Mouse (Mus musculus) monocyte, adult 5-6 weeks (primary cell): Measurements from ENCODE around the gene Csmd2. TPM values are rescaled to one million over a fixed set of nuclear protein-coding genes. Genes with fewer than 3 reads are reported as not detected.

ENCODE experiments used
- ATAC-seq: fragments of 153-309, 156-312 bp; replicated peaks from 2 replicates; pipeline ENCODE4 v1.8.0; 2017; ENCODE audit warnings: mild to moderate bottlenecking; ENCODE audit not compliant: low TSS enrichment, insufficient number of reproducible peaks, severe bottlenecking, poor library complexity, low FRiP score
- total RNA-seq: library from RNA; stranded (forward); fragments of 200-1000, 200-491, 200-594 nt; gene quantifications from 3 replicates; pipeline ENCODE4 v1.2.3, GENCODE M21; 2017

The Csmd2 gene
- total RNA-seq, 1 experiment from 2014 or later: not detected

DNA sequence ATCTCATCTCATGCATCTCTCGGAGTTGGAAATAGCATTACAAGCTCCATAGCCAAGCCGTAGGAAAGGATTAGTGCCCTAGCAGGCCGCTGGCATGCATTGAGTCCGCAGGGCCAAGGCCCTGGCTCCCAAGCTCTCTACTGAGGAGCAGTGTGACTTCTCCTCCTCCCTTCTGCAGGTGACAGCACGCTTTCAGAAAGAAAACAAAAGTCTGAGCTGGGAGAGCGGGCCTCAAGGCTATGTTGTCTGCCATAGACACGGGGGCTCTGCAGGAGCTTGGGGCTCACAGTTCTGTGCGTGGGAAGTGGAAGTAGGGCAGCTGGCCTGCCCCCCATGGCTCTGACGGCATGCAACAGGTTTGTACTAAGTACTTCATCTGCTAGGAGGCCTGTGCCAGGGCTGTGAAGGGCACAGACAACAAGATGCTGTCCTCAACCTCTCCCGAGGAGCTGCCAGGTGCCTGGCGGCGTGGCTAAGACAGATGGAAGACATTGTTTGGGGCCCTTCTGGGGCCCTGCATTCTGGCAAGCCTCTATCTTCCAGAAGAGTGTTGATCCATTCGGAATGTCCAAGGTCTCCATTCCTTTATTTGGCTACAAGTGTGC lies 230.4 kb downstream of the Csmd2 start:
- ATAC-seq: no peak

DNA sequence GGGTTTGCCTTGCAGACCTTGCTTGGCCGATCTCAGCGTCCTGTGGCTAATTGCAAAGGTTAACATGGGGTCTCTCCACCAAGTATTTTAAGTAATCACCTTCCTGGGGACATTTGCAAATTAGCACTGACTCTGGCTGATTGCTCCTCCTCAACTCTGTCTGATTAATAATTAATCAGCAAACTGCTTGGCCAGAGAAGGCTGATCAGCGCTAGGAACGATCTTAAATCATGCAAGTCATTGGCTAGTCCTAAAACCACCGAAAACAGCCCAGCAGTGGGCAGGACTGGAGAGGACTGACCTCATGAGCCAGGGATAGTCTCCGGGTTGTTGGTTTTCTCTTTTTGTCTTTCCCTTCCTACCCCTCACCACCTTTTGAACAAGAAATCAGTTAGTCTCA lies 236.8 kb downstream of the Csmd2 start:
- no peak for ATAC-seq

DNA sequence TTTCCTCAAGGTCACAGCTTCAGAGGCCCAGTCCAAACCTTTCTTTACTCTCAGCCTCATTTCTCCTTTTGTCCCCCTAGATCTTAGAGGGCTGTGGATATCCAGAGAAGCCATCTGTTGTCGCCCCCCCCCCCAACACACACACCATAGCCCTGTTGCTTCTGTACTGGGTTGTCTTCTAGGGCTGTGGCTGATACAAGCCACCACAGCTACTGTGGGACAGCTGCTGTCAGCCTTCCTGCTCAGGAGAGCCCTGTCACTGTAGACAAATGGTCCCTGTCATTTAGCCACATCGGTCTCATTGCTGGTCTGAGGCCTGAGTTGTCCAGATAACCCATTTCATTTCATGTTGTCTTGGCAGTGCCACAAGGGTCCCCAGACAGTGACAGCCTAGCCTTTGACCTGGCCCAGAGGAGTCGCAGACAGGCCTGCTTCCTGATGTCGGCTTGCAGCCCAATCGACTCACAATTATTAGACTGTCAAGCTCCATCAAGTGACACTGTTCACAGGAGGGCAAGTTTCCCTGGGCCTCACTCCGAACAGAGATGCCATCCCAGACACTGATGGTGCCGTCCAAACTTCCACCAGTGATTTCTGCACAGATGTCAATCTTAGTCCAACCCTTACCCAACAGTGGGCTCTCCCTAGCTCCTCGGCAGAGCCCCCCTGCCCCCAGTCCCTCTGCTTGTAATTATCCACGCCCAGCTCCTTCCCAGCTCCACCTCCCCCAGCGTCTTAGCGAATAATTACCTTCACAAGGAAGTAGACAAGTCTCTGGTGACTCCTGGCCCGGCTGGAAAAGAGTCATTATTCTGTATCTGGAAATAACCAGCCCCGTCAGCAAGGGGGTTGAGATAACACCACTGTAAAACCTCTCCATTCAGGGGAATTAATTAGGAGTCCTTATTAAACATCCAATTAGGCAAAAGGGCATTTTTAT lies 240.0 kb downstream of the Csmd2 start:
- no peak for ATAC-seq

DNA sequence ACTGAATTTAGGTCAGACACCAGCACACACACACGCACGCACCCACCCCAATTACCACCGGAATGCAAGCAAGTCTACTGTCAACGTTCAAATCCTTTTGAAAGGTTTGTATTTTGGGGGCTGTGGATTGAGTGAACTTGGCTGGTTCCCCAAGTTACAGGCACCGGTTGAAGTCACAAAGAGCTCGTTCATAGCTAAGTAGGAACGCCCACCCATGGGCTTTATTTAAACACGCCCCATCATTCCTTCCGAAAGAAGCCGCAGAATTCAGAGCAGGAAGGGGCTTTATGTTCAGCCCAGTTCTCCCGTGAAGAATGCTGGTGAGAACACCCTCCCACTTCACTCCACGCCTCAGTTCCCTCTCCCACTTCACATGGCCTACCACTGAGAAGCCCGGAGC lies 245.8 kb downstream of the Csmd2 start:
- no peak for ATAC-seq

DNA sequence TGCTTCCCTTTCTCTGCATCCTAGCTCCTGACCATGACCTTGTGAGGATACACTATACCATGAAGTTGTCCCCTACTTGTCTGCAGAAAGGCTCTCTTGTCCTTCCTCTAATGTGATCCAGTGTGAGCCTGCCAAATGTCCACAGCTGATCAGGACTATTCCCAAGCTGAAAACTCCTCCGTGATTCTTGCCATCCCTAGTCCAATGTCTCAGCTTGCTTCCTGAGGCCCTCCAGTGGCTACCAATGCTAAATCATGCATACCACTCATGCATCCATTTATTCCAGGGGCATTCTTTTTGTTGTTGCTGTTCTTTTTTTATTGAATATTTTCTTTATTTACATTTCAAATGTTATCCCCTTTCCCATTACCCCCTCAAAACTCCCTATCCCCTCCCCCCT lies 251.5 kb downstream of the Csmd2 start:
- no peak for ATAC-seq

DNA sequence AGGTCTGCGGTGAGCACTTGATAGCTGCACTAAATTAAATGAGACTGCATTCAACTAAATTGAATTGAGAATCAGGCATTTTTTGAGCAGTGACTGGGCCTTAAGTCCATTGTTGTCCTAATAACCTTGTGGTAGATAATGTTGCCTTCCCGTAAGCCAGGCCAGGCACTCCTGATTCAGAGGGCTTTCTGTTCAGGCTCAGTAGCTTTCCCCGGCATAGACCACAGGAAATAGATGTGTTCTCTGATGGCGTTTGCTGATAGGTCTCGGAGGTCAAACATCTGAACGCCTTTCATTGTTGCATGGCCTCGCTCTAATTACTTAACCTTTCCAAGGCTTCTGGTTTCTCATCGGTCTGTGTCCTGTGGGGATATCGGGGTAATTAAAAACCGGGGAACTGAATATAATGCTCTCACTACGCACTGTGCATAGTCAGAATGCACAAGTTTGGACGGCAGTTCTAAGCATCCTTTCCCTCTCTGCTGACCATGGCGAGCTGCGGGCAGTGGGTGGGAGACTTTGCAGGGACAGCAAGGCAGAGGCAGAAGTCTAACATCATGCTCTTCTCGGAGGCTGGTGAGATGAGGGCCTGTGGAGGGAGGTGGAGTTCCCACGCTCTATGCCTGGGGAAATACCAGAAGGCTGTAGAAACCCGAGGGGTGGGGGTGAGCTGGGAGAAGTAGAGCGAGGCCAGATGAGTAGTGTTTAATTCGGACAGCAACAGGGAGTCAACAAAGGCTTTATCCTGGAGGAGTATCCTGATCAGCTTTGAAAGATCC lies 253.6 kb downstream of the Csmd2 start:
- no peak for ATAC-seq

DNA sequence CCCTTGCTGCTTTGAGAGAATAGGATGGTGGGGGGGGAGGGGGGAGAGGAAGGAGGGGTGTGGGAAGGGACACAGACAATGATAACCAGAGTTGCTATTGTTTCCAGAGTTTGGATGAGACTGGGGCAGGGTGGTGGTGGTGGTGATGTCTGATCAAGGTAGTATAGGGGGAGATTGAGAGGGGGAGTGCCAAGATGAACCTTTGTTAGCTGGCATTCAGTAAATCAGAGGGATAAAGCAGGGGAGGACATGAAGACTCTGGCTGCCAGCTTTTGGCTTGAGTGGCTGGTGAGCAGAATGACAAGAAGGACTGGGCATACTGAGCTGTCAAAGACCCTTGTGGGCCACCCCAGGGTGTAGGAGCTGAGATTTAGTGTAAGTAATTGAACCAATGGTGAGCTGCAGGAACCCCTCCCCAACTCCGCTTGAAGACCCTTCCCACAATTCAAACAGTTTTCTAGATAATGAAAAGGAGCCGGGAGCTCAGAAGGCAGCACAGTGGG lies 254.2 kb downstream of the Csmd2 start:
- ATAC-seq: no peak

DNA sequence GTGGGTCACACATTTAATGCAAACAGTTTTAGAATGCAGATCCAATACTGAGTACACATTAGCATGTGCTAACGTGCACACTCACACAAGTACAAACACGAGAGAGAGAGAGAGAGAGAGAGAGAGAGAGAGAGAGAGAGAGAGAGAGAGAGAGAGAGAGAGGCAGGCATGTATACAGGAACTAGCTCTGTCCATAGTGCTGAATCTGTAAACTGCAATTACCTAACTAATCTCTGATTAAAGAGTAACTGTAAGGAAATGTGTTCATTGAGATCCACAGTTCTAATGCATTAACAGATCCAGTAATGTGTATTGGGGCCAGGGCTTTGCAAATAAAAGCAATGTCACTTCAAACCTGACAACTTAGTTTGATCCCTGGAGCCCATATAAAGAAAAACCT lies 257.5 kb downstream of the Csmd2 start:
- ATAC-seq: no peak

DNA sequence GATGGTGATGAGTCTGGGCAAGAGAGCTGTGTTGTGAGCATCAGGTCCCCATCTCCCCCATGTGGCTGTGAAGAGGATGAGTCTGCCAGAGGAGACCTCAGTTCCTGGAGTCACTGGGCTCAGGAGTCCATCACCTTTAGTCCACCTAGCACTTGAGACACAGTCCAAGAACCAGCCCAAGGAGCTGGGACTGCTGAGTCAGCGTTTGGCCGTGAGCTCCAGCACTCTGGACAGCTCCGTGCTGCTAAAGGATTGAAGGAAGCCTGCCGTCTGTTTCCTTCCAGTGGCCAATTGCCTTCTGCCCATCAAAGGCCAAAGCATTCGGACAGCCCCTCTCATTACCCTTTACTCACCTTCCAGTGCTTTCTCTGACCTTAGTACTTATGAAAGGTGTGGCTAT lies 261.0 kb downstream of the Csmd2 start:
- no peak for ATAC-seq

DNA sequence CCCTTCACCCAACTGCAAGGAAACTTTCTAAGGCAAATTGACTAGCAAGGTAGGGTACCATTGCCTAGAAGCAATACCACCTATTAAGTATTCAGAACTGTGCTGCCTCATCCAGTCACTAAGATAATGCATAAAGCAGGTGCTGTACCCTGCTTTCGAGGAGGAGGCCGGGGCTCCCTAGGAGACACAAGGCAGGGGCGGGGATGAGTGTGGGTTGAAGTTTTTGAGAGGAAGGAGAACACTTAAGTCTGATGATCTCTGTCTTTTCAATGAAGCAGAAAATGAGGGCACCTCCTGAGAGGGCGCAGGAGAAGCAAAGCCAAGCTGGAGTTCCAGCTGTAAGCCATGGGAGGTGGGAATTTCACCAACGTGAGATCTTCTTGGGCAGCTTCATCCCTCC lies 271.6 kb downstream of the Csmd2 start:
- ATAC-seq: no peak

DNA sequence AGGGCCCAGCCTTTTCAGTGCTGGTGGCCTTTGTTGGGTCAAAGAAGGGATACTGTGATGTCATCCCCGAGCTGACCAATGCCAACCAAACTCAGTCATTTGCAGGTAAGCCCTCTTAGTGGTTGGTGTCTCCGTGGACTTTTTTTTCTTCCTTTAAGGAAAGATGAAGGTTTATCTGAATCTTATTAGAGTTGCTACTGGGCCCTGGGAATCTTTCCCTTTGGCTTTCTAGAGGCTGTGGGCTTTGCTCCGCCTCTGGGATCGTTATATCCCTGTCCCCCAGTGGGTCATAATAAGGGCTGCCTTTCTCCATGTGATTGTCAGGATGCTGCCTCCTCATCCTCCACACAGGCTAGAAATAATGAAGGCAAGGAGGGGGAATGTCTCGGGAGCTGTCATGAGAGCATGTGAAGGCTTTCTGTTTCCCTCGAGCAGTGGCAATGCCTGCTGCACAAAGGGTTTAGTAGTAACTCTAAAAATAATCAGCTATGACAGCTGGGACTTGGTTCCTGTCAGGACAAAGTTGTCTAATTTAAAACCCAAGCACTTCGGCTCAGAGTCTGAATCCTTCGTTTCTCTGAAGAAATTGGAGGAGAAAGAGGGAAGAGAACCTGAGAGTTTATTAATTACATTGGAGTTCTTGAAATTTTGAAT lies 273.4 kb downstream of the Csmd2 start, which contains the start of gene Hmgb4:
TSS of gene Hmgb4 (minus strand) at position 51 of the 654 bp plus-strand sequence.
- ATAC-seq: no peak

DNA sequence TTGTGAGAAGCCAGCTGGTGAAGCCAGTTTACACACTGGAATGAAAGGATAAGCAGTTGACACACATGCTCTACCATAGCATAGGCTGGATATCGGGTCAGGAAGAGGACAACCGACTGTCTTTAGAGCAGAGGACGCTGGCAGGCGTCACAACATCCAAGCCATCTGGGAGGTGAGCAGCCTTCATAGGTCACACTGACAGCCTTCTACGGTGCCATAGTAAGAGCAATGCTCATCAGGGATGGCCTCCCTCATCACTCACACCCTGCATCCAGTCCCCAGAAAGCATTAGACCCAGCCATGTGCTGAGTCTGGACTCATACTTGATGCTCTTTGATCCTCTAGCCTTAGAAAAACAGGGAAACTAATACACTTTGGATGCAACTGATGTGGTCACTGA lies 276.8 kb downstream of the Csmd2 start:
- no peak for ATAC-seq

DNA sequence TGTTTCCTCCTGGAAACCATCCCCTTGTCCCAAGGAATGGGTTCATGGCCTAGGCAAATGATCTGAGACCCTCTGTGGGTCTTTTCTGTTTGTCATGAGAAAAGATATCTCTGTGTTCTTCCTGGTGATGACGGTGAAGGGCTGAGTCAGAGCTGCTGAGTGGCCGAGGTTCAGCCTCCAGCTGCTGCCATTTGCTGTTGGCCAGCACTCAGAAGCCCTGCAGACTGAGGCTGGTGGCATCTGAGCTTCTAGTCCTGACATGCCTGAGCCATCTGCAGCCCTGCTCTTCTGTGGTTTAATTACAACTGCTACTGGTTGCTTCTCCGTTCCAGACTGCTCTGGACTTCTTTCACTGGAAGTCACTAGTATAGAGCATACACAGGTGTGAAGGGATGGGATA lies 277.7 kb downstream of the Csmd2 start:
- no peak for ATAC-seq

DNA sequence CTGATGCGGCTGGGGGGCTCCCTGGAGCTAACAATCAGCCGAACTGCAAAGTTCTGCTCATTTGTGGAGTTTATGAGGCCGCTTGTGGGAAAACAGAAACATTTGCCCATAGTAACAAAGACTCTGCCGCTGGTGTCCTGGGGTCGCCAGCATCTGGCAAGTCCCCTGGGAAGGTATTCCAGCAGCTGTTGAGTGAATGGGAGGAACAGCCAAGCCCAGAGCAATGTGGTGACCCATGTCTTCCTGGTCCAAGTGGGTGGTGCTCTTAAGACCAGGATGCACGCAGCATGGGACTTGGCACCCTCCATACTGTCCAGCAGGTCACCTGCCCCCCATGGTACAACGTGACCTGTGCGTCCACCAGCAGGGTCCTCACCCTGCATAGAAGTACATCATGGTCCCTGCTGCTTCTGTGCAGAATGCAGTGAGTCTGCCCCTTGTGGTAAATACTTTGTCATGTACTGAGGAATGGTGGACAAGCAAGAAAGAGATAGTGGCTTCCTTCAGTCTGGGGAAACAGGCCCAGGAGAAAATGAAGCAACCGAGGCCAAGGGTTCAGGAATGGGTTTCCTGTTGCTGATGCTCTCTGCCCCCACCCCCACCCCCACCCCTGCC lies 281.7 kb downstream of the Csmd2 start:
- no peak for ATAC-seq

DNA sequence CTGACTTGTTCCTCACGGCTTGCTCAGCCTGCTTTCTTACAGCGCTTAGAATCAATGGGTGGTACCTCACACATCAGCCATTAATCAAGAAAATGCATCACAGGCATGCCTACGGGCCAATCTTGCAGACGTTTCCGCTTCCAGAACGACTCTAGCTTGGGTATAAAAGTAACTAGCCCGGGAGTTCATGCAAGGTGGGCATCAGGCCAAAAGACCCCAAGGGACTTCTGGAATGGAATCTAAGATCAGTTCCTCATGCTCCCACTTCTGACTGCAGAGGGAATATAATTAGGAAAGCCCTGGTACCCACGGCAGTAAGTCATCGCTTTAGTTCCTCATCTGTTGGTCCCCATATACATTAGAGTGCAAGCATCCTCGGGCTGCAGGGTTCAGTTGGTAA lies 282.5 kb downstream of the Csmd2 start:
- no peak for ATAC-seq

DNA sequence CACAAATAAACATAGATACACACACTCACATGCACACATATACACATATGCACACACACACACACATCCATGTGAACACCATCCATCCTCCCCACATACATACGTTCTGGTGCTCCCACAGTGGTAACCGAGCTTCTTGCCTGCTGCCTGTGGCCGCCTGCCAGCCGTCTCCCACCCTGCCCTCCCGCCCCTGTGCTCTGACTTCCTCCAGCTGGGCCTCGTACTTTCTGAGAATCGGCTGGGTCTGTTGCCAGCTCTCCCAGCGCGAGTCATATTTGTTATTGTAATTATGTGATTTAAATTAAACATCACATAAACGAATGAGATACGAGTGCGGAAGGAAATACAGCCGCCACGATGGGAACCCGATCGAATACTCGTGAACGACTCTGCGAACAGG lies 283.3 kb downstream of the Csmd2 start:
- no peak for ATAC-seq

DNA sequence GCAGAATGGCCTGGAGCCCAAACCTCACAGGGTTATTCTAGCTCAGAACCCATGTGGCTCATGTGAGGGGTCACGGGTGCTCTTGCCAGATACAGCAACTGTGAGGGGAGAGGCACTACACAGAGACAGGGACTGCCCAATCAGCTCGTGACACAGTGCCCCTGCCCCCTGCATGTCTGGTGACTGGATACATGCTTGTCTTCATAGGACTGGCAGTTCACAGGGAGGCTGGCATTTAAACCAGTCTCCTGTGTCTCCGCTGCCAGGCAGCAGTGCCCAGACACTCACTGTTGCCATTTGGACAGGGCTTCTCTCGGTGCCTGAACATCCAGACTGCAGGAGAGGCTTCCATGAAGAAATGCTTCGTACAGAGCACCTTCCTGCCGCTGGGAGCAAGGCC lies 284.8 kb downstream of the Csmd2 start:
- ATAC-seq: no peak

DNA sequence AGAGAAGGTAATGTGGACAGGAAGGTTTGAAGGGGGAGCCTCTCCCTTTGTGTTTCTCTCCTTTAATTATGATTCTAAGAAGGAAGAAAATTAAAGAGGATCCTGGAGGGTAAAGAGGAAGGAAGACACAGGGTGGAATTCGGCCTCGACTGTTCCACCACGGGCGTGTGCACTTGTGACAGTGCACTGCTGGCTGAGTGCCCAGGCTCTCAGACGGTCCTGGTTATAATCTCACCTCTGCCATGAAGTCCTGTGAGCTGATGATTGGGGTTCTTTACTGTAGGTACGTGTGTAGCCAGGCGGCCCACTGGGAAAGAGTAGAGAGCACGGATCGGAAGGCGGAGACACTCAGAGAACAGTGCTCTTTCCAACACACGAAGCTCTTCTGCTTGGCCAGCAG lies 285.5 kb downstream of the Csmd2 start:
- no peak for ATAC-seq
